Mouse (Mus musculus): ENCODE data around the gene Rhot2.

GRCm38 (mm10) chr17:25796211-25796771, 48.4 kb downstream of the Rhot2 start:
- TF ChIP-seq TCF12 (IDR thresholded peaks at IDR 0.05; ENCODE audit: insufficient read depth, poor library complexity, severe bottlenecking) (no peak), POLR2A (IDR thresholded peaks at IDR 0.05; ENCODE audit: insufficient read length, low read depth) (no peak), SRF (IDR thresholded peaks at IDR 0.05; ENCODE audit: control insufficient read depth, insufficient read length, low read depth) (no peak), E2F4 (IDR thresholded peaks at IDR 0.05; ENCODE audit: insufficient read depth) (no peak), TCF3 (IDR thresholded peaks at IDR 0.05; ENCODE audit: insufficient read length, low read depth) (no peak), POLR2AphosphoS2 (IDR thresholded peaks at IDR 0.05; ENCODE audit: insufficient read length, low read depth) (no peak), MAX (IDR thresholded peaks at IDR 0.05; ENCODE audit: low read depth) (no peak), REST (IDR thresholded peaks at IDR 0.05; ENCODE audit: insufficient read depth, insufficient read length) (no peak), USF1 (IDR thresholded peaks at IDR 0.05; ENCODE audit: low read depth) (no peak), MYOG (IDR thresholded peaks at IDR 0.05; ENCODE audit: control insufficient read depth in 1 of 3, insufficient read depth in 1 of 3, insufficient read length in 2 of 3, low read depth in 2 of 3) (no peak), CEBPB (IDR thresholded peaks at IDR 0.05; ENCODE audit: insufficient read depth, poor library complexity, severe bottlenecking) (no peak), MYOD1 (IDR thresholded peaks at IDR 0.05; ENCODE audit: control insufficient read depth in 1 of 3, insufficient read length in 2 of 3, low read depth in 2 of 3) (no peak)
